Mouse (Mus musculus): Measurements from ENCODE around the gene Hinfp.

GRCm38 (mm10) chr9:44283183-44283582 is 22.3 kb downstream of the Hinfp start:
- TF ChIP-seq CTCF (IDR thresholded peaks at IDR 0.05; ENCODE audit: low read depth, low read length) = no peak
- no peak for TF ChIP-seq POLR2A (IDR thresholded peaks at IDR 0.05; ENCODE audit: extremely low read depth, insufficient read depth, low read length)
